Mouse (Mus musculus): ENCODE measurements around the gene Tas2r114. TPM values are rescaled to one million over a fixed set of nuclear protein-coding genes. Genes with fewer than 3 reads are reported as not detected.

The Tas2r114 gene
- not detected in 2 replicates for polyA plus RNA-seq (2015; fragmentation: Nextera tagmentation; extraction: Ambion mirVana)

GRCm38 (mm10) chr6:131689963-131690362 is at the start of gene Tas2r114:
Tas2r114 (minus strand) TSS chr6:131690063.
- Histone ChIP-seq H3K27ac (no peak within 1 kb of the TSS), H3K9ac (no peak within 1 kb of the TSS), H3K4me2 (replicated peaks) (no peak within 1 kb of the TSS), H3K4me1 (no peaks in the 10 kb centered on the region), H3K4me3 (no peak within 1 kb of the TSS), H3K9me3 (peaks cover 21% of the 10 kb centered on the region), H3K27me3 (no peaks in the 10 kb centered on the region), H3K36me3 (no peaks in the 10 kb centered on the region)
- ATAC-seq (ENCODE audit: low FRiP score, low read depth) = no peak

GRCm38 (mm10) chr6:131712803-131713202 is 22.9 kb upstream of the Tas2r114 start:
- no peaks in the 10 kb centered on the region for H3K27me3 ChIP-seq
- H3K4me3 ChIP-seq = no peak overlapping the region
- no peaks in the 10 kb centered on the region for H3K36me3 ChIP-seq
- WGBS = 47% methylated on average over 7 of the region's 7 CpGs
- H3K9ac ChIP-seq = no peak overlapping the region
- no peaks in the 10 kb centered on the region for H3K4me1 ChIP-seq
- peaks cover 12% of the 10 kb centered on the region for H3K9me3 ChIP-seq
- H3K4me2 ChIP-seq (replicated peaks) = no peak overlapping the region
- ATAC-seq (ENCODE audit: low FRiP score, low read depth) = no peak
- H3K27ac ChIP-seq = no peak overlapping the region

DNA sequence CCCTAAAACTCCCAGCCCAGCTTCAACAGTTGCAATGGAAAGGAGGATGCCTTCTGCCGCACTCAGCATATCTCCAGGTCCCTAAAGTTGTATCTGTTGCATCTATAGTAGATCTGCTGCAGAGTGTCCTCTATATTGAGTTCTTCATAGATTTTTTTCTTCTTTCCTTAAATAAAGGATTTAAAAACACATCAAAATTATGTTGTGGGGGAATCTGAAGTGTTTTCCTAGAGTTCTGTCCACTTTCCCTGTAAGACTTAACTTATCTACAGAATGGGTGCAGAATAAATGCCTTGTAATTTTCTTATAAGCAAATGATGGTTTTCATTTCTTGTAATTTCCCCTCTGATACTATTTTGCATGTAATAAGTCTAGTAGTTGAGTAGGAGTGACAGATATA is 2.5 kb downstream of the Tas2r114 start, which contains the start of gene Tas2r105:
Gene Tas2r105 (minus strand): TSS at position 101 of the 400 bp plus-strand sequence.
- Histone ChIP-seq H3K27me3 (no peaks in the 10 kb centered on the region), H3K4me1 (no peaks in the 10 kb centered on the region)

DNA sequence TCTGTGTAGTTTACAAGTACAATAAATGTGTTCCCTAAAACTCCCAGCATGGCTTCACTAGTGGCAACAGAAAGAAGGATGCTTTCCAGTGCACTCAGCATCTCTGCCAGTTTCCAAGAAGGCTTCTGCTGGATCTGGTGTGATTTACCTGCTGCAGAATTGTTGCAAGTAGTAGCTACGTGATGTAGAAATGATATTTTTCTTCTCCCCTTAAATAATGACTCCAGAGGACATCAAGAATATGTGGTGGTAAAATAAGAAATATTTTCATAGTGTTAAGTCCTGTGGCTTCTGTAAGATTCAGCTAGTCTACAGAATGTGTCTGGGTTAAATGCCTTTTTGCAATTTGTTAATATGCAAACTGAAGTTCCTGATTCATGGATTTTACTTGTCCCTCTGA is 4.2 kb downstream of the Tas2r114 start, which contains the start of gene Tas2r104:
Gene Tas2r104 (minus strand): TSS at position 101 of the 400 bp plus-strand sequence.
- no peak within 1 kb of the TSS for H3K9ac ChIP-seq
- no peak within 1 kb of the TSS for H3K27ac ChIP-seq
- H3K9me3 ChIP-seq = peaks cover 10% of the 10 kb centered on the region; the same call in 1 of the 2 replicates
- 80% methylated on average over 1 of the region's 1 CpGs for WGBS
- H3K4me1 ChIP-seq = no peaks in the 10 kb centered on the region
- H3K4me3 ChIP-seq = no peak within 1 kb of the TSS
- H3K27me3 ChIP-seq = no peaks in the 10 kb centered on the region
- no peak for ATAC-seq (ENCODE audit: low FRiP score, low read depth)
- no peak within 1 kb of the TSS for H3K4me2 ChIP-seq (replicated peaks)
- no peaks in the 10 kb centered on the region for H3K36me3 ChIP-seq

More for the DNA sequence above, 2.5 kb downstream of the Tas2r114 start, which contains the start of gene Tas2r105:
- no peak within 1 kb of the TSS for H3K27ac ChIP-seq
- ATAC-seq (ENCODE audit: low FRiP score, low read depth) = no peak
- WGBS = 86% methylated on average over 1 of the region's 1 CpGs
- peaks cover 18% of the 10 kb centered on the region for H3K9me3 ChIP-seq
- H3K4me3 ChIP-seq = no peak within 1 kb of the TSS
- no peaks in the 10 kb centered on the region for H3K36me3 ChIP-seq
- H3K9ac ChIP-seq = no peak within 1 kb of the TSS
- H3K4me2 ChIP-seq (replicated peaks) = no peak within 1 kb of the TSS

DNA sequence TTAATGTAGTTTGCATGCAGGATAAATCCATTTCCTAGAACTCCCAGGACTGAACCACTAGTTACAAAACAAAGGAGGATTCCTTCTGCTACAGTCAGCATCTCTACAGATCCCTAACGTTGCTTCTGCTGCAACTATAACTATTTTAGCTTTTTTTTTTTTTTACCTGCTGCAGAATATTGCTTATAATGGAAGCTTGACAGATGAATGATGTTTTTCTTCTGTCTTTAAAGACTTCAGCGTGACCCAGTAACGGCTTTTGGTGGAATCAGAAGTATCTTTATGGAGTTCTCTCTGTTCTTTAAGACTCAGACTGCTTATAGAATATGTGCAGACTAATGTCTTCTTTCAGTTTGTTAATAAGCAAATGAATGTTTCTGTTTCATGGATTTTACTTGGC is 11.1 kb downstream of the Tas2r114 start, which contains the start of gene Tas2r106:
Gene Tas2r106 (minus strand): TSS at position 101 of the 400 bp plus-strand sequence.
- ATAC-seq (ENCODE audit: low FRiP score, low read depth) = no peak
- Histone ChIP-seq H3K36me3 (no peaks in the 10 kb centered on the region), H3K9ac (no peak within 1 kb of the TSS), H3K27me3 (no peaks in the 10 kb centered on the region), H3K9me3 (peaks cover 12% of the 10 kb centered on the region), H3K4me1 (no peaks in the 10 kb centered on the region), H3K27ac (no peak within 1 kb of the TSS), H3K4me3 (no peak within 1 kb of the TSS), H3K4me2 (replicated peaks) (no peak within 1 kb of the TSS)
- WGBS = 75% methylated on average over 3 of the region's 3 CpGs

GRCm38 (mm10) chr6:131660049-131660448 is 29.8 kb downstream of the Tas2r114 start, which contains the start of gene Tas2r107:
Tas2r107 (minus strand) TSS chr6:131660149.
- Histone ChIP-seq H3K36me3 (no peaks in the 10 kb centered on the region), H3K27ac (no peak within 1 kb of the TSS), H3K9ac (no peak within 1 kb of the TSS), H3K4me1 (no peaks in the 10 kb centered on the region), H3K4me2 (replicated peaks) (no peak within 1 kb of the TSS), H3K27me3 (no peaks in the 10 kb centered on the region), H3K9me3 (peaks cover 3% of the 10 kb centered on the region; the same call in 1 of the 2 replicates), H3K4me3 (no peak within 1 kb of the TSS)
- ATAC-seq (ENCODE audit: low FRiP score, low read depth) = no peak

Other genes with a start within 250 kb of the Tas2r114 start
- not detected in 2 replicates for gene 5430401F13Rik, start 203.7 kb downstream of the Tas2r114 start, polyA plus RNA-seq (2015; fragmentation: Nextera tagmentation; extraction: Ambion mirVana)
- gene Gm6619, start 203.7 kb downstream of the Tas2r114 start, polyA plus RNA-seq (2015; fragmentation: Nextera tagmentation; extraction: Ambion mirVana) = 0.25 TPM in 1 of 2 replicates, not detected in the other
- not detected in 2 replicates for gene Tas2r130, start 59.2 kb downstream of the Tas2r114 start, polyA plus RNA-seq (2015; fragmentation: Nextera tagmentation; extraction: Ambion mirVana)
- gene Tas2r107, start 29.9 kb downstream of the Tas2r114 start, polyA plus RNA-seq (2015; fragmentation: Nextera tagmentation; extraction: Ambion mirVana) = not detected in 2 replicates
- not detected in 2 replicates for gene Tas2r106, start 11.2 kb downstream of the Tas2r114 start, polyA plus RNA-seq (2015; fragmentation: Nextera tagmentation; extraction: Ambion mirVana)
- gene Tas2r104, start 4.3 kb downstream of the Tas2r114 start, polyA plus RNA-seq (2015; fragmentation: Nextera tagmentation; extraction: Ambion mirVana) = not detected in 2 replicates
- not detected in 2 replicates for gene Tas2r105, start 2.6 kb downstream of the Tas2r114 start, polyA plus RNA-seq (2015; fragmentation: Nextera tagmentation; extraction: Ambion mirVana)

Measured in limb, embryonic 13.5 days (tissue).